Mouse (Mus musculus): ENCODE data around the gene Sdk1. TPM values are rescaled to one million over a fixed set of nuclear protein-coding genes. Genes with fewer than 3 reads are reported as not detected.
A peak's percentile ranks its signal among the peaks of the same experiment; 100 is the strongest.

The Sdk1 gene
- polyA plus RNA-seq, 1 experiment from 2014 or later = 1.0 TPM

DNA sequence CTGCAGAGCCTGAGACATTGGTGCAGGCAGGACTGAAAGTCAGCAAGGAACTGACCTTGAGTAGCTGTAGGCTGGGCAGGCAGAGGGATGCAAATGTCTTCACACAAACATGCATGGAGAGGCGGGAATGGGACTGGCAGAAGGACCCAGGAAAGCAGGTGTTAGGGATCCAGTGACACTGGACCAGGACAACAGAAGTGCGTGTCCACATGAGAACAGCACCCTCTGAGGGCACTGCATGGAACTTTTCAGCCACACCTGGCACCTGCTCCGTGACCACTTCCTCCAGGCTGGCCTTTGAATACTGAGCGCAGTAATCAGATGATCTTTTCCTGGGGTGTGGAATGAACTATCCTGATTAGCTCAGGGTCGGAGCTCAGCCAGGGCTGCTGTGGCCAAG, 298.9 kb downstream of the Sdk1 start:
- Histone ChIP-seq H3K4me1 (ENCODE audit: insufficient read depth) (no peaks in the 10 kb centered on the region), H3K9me3 (ENCODE audit: low read depth, low read length) (no peaks in the 10 kb centered on the region), H3K4me2 (no peak overlapping the region), H3K9ac (no peak overlapping the region), H3K4me3 (ENCODE audit: low read depth, low read length) (no peak overlapping the region), H3K36me3 (ENCODE audit: insufficient read depth) (no peaks in the 10 kb centered on the region), H3K27me3 (ENCODE audit: insufficient read depth, low read length) (no peaks in the 10 kb centered on the region), H3K27ac (ENCODE audit: low read depth) (no peak overlapping the region)
- TF ChIP-seq CTCF (IDR thresholded peaks at IDR 0.05; ENCODE audit: low read depth) = no peak
- ATAC-seq (ENCODE audit: insufficient read depth) (no peak), DNase-seq (no peak)
- 28% methylated on average over 5 of the region's 5 CpGs for WGBS

DNA sequence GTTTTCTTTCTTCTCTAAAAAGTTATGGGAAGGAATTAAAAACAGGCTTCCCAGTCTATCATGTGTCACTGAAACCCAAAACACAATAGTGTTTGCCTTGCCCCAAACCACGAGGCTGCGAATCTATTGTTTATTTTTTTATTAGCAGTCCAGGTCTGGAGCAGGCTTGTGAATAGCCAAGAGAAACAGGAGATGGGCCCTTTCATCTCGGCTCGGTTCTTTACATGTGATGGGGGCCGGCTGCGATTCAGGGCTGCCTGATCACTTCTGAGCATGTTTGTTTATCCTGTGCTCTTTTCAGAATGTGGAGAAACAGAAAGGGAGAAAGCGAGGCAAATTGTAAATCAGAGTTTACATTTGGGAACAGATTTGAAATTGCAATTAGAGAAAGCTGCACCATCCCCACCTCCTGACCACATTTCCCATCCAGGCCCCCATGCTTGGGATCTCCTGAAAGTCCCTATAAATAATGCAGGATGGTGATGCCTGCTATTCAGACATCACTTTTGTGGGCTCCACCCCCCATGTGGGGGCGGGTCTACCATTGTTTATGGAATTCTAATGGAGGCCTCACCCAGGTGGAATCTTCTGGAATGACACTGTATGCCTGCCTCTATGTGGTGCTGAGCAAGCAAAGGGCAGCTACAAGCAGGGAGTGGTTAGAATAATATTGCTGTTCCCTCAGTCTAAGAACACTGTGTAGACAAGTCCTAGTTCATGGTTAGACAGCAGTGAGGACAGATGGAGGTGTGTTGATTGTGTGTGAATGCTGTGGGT, 301.8 kb downstream of the Sdk1 start:
- Histone ChIP-seq H3K9me3 (ENCODE audit: low read depth, low read length) (no peaks in the 10 kb centered on the region), H3K9ac (no peak overlapping the region), H3K4me3 (ENCODE audit: low read depth, low read length) (no peak overlapping the region), H3K27ac (ENCODE audit: low read depth) (no peak overlapping the region), H3K4me1 (ENCODE audit: insufficient read depth) (no peaks in the 10 kb centered on the region), H3K36me3 (ENCODE audit: insufficient read depth) (no peaks in the 10 kb centered on the region), H3K27me3 (ENCODE audit: insufficient read depth, low read length) (no peaks in the 10 kb centered on the region), H3K4me2 (no peak overlapping the region)
- ATAC-seq (ENCODE audit: insufficient read depth) (no peak), DNase-seq (no peak)
- TF ChIP-seq CTCF (IDR thresholded peaks at IDR 0.05; ENCODE audit: low read depth) = no peak
- WGBS = 10% methylated on average over 8 of the region's 8 CpGs

DNA sequence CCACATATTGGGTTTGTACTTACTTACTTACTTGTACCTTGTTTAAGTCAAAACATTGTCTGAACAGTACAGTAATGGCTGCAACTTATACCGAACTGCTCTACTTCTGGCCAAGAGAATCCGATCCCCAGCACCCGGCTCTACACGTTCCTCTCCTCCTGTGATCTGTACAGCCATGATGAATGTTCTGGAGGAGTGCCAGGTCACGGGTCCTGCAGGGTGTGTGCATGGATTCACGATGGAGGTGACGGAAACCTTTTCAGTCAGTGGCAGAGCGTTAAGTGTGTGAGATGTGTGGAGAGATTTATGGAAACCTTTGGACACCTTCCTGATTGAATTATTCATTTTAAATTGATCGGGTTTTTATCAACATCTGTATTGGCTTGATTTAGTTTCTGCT, 312.2 kb downstream of the Sdk1 start:
- Histone ChIP-seq H3K27me3 (ENCODE audit: insufficient read depth, low read length) (no peaks in the 10 kb centered on the region), H3K27ac (ENCODE audit: low read depth) (no peak overlapping the region), H3K4me3 (ENCODE audit: low read depth, low read length) (no peak overlapping the region), H3K9ac (no peak overlapping the region), H3K4me2 (no peak overlapping the region), H3K4me1 (ENCODE audit: insufficient read depth) (no peaks in the 10 kb centered on the region), H3K9me3 (ENCODE audit: low read depth, low read length) (no peaks in the 10 kb centered on the region), H3K36me3 (ENCODE audit: insufficient read depth) (no peaks in the 10 kb centered on the region)
- DNase-seq (no peak), ATAC-seq (ENCODE audit: insufficient read depth) (no peak)
- 45% methylated on average over 9 of the region's 9 CpGs for WGBS
- no peak for TF ChIP-seq CTCF (IDR thresholded peaks at IDR 0.05; ENCODE audit: low read depth)

DNA sequence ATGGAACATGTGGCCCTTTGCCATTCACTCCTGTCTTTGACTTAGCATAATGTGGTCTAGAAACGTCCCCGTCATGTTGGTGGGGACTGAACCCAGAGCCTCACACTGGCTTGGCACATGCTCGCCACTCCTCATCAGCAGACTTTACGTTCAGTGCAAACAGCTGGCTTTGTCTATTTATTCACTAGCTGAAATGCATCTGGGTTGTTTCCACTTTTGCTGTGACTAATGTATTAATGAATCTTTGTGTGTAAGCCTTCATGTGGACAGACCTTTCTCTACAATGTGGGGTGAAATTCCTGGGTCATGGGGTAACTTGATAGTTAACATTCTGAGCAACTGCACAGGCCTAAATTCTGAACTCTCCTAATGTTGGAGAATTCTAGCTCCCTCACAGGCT, 317.4 kb downstream of the Sdk1 start:
- 53% methylated on average over 4 of the region's 4 CpGs for WGBS
- no peak for ATAC-seq (ENCODE audit: insufficient read depth)

DNA sequence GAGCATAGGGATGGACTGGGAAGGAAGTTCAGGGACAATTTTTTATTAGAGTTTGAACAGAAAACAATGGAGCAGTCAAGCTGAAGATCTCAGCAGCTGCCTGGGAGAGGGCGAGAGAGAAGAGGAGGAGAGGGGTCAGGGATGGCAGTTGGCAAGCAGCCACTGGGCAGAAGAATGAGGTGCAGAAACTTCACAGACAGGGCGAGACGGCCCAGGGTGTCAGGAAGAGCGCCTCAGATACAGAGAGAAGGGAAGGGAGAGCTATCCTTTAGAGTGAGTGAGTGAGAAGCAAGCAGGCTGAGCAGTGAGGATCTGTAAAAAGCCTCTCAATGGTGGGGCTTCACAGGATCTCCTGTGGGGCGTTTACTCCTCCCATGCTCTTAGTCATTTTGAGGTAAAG, 319.0 kb downstream of the Sdk1 start:
- H3K4me1 ChIP-seq (ENCODE audit: insufficient read depth) = no peaks in the 10 kb centered on the region; the same call in 1 of the 2 replicates
- 23% methylated on average over 5 of the region's 5 CpGs for WGBS
- no peaks in the 10 kb centered on the region for H3K36me3 ChIP-seq (ENCODE audit: insufficient read depth)
- H3K27me3 ChIP-seq (ENCODE audit: insufficient read depth, low read length) = no peaks in the 10 kb centered on the region
- ATAC-seq (ENCODE audit: insufficient read depth) = peak; percentile 69; the same call in 1 of the 2 replicates
- H3K9ac ChIP-seq = no peak overlapping the region
- H3K27ac ChIP-seq (ENCODE audit: low read depth) = no peak overlapping the region
- no peak overlapping the region for H3K4me2 ChIP-seq
- no peak overlapping the region for H3K4me3 ChIP-seq (ENCODE audit: low read depth, low read length)
- no peak for TF ChIP-seq CTCF (IDR thresholded peaks at IDR 0.05; ENCODE audit: low read depth)
- H3K9me3 ChIP-seq (ENCODE audit: low read depth, low read length) = peaks cover 2% of the 10 kb centered on the region; the same call in 1 of the 2 replicates
- peak; percentile 57 for DNase-seq

More for the DNA sequence above, 317.4 kb downstream of the Sdk1 start:
- Histone ChIP-seq H3K9ac (no peak overlapping the region), H3K4me2 (no peak overlapping the region), H3K4me3 (ENCODE audit: low read depth, low read length) (no peak overlapping the region), H3K36me3 (ENCODE audit: insufficient read depth) (no peaks in the 10 kb centered on the region), H3K27me3 (ENCODE audit: insufficient read depth, low read length) (no peaks in the 10 kb centered on the region), H3K27ac (ENCODE audit: low read depth) (no peak overlapping the region), H3K9me3 (ENCODE audit: low read depth, low read length) (no peaks in the 10 kb centered on the region), H3K4me1 (ENCODE audit: insufficient read depth) (no peaks in the 10 kb centered on the region; the same call in 1 of the 2 replicates)
- no peak for TF ChIP-seq CTCF (IDR thresholded peaks at IDR 0.05; ENCODE audit: low read depth)
- no peak for DNase-seq

DNA sequence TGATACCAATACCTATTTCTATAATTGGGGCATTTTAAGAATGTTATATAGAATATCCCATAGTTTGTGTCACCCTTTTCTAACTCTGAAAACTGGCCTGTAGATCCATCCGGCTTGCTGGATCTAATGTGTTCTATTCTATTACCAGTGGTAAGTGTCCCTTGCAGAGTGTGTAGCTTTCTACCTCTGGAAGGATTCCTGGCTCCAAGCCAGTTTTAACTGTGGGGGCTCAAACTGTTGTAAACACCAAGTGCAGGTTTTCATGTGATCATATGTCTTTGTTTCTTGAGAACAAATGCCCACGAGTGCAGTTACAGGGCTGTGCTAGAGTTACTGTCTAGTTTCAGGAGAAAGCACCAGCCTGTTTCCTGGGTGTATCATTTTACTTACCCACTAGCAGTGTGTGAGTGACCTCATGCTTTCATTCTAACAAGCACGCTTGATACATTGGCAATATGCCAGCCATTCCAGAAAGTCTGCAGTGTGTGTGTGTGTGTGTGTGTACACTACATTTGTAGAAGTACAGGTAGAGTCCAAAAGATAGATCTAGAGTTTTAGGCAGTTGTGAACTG, 320.8 kb downstream of the Sdk1 start:
- TF ChIP-seq CTCF (IDR thresholded peaks at IDR 0.05; ENCODE audit: low read depth) = no peak
- Histone ChIP-seq H3K27me3 (ENCODE audit: insufficient read depth, low read length) (no peaks in the 10 kb centered on the region), H3K27ac (ENCODE audit: low read depth) (no peak overlapping the region), H3K9ac (no peak overlapping the region), H3K9me3 (ENCODE audit: low read depth, low read length) (peaks cover 2% of the 10 kb centered on the region; the same call in 1 of the 2 replicates), H3K36me3 (ENCODE audit: insufficient read depth) (no peaks in the 10 kb centered on the region), H3K4me3 (ENCODE audit: low read depth, low read length) (no peak overlapping the region), H3K4me1 (ENCODE audit: insufficient read depth) (no peaks in the 10 kb centered on the region; the same call in 1 of the 2 replicates), H3K4me2 (no peak overlapping the region)
- DNase-seq (peak; percentile 64), ATAC-seq (ENCODE audit: insufficient read depth) (no peak; the same call in 1 of the 2 replicates)
- WGBS = 34% methylated on average over 3 of the region's 3 CpGs

DNA sequence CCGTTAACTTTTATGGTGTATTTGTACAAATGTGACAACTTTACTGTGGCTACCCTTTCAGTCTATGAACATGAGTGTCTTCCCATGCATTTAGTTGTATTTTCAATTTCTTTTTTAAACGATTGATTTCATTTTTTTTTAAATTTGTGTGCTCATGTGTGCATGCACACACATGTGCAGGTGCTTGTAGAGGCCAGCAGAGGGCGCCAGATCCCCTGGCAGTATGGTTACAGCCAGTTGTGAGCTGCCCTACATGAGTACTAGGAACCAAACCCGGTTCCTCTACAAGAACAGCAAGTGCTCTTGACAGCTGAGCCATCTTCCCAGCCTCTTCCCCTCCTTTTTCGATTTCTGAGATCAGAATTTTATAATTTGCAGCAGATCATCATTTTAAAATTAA, 322.9 kb downstream of the Sdk1 start:
- WGBS = 79% methylated on average over 5 of the region's 5 CpGs
- H3K9ac ChIP-seq = no peak overlapping the region

More for the DNA sequence above, 322.9 kb downstream of the Sdk1 start:
- peaks cover 2% of the 10 kb centered on the region; the same call in 1 of the 2 replicates for H3K9me3 ChIP-seq (ENCODE audit: low read depth, low read length)
- H3K4me3 ChIP-seq (ENCODE audit: low read depth, low read length) = no peak overlapping the region
- no peaks in the 10 kb centered on the region for H3K36me3 ChIP-seq (ENCODE audit: insufficient read depth)
- no peaks in the 10 kb centered on the region; the same call in 1 of the 2 replicates for H3K4me1 ChIP-seq (ENCODE audit: insufficient read depth)
- TF ChIP-seq CTCF (IDR thresholded peaks at IDR 0.05; ENCODE audit: low read depth) = peak; percentile 40; the same call in 1 of the 2 replicates
- DNase-seq (no peak), ATAC-seq (ENCODE audit: insufficient read depth) (no peak)
- H3K27ac ChIP-seq (ENCODE audit: low read depth) = no peak overlapping the region
- H3K27me3 ChIP-seq (ENCODE audit: insufficient read depth, low read length) = no peaks in the 10 kb centered on the region
- H3K4me2 ChIP-seq = no peak overlapping the region
